Mouse (Mus musculus) ES-Bruce4 (cell line): ENCODE data around the gene Hibadh.

Experiments used
- CTCF ChIP-seq: IDR thresholded peaks from one replicate; pipeline ENCODE4 v1.8.1; 2011; ENCODE audit warnings: low read depth, low read length
- EP300 ChIP-seq: IDR thresholded peaks from 2 replicates; pipeline ENCODE4 v1.6.1; 2011; ENCODE audit warnings: low read depth, low read length; ENCODE audit not compliant: insufficient read depth
- POLR2A ChIP-seq: IDR thresholded peaks from one replicate; pipeline ENCODE4 v1.8.1; 2011; ENCODE audit warnings: low read length; ENCODE audit not compliant: insufficient read depth

DNA sequence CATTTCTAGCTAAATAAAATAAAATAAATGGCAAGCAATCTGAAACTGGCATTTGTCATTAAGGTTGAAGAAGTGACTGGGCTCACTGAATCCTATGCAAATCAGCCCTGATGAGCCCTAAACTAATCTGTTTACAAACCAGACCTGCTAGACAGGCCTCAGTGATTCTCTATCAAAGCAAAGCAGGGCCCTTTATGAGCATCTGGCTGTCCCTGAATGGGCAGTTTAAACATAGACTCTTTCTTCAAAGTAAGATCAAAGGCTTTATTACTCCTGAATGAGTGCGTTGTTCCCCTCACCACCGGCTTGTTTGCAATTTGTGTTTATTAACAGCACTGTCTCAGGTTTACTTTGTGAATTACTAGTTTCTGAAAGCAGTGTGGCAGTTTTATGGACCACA lies 100.3 kb downstream of the Hibadh start:
- TF ChIP-seq CTCF: no peak
- TF ChIP-seq POLR2A: no peak
- no peak for TF ChIP-seq EP300
